Mouse (Mus musculus): Measurements from ENCODE around the gene Eif4g3. TPM values are rescaled to one million over a fixed set of nuclear protein-coding genes. Genes with fewer than 3 reads are reported as not detected.

Gene Eif4g3
- polyA plus RNA-seq, 1 experiment from 2014 or later: 17.2 TPM

- Histone ChIP-seq H3K9me3 (replicated peaks) (no peaks in the 10 kb centered on the region), H3K27ac (no peak overlapping the region), H3K4me1 (replicated peaks) (no peaks in the 10 kb centered on the region), H3K4me3 (no peak overlapping the region), H3K36me3 (peaks cover 19% of the 10 kb centered on the region; the same call in 1 of the 2 replicates), H3K9ac (no peak overlapping the region), H3K4me2 (no peak overlapping the region), H3K27me3 (no peaks in the 10 kb centered on the region)
- 89% methylated on average over 8 of the region's 8 CpGs for WGBS
- ATAC-seq (replicated peaks; ENCODE audit: insufficient number of reproducible peaks, insufficient read depth, low FRiP score, low read depth): no peak
Measured at GRCm38 (mm10) chr4:138082466-138082865, 89.6 kb downstream of the Eif4g3 start.

GRCm38 (mm10) chr4:138084103-138084502 lies 91.3 kb downstream of the Eif4g3 start:
- Histone ChIP-seq H3K27me3 (no peaks in the 10 kb centered on the region), H3K4me1 (replicated peaks) (no peaks in the 10 kb centered on the region), H3K9ac (no peak overlapping the region), H3K4me2 (no peak overlapping the region), H3K27ac (no peak overlapping the region), H3K4me3 (no peak overlapping the region), H3K9me3 (replicated peaks) (no peaks in the 10 kb centered on the region), H3K36me3 (peaks cover 23% of the 10 kb centered on the region)
- no peak for ATAC-seq (replicated peaks; ENCODE audit: insufficient number of reproducible peaks, insufficient read depth, low FRiP score, low read depth)
- 77% methylated on average over 8 of the region's 8 CpGs for WGBS

DNA sequence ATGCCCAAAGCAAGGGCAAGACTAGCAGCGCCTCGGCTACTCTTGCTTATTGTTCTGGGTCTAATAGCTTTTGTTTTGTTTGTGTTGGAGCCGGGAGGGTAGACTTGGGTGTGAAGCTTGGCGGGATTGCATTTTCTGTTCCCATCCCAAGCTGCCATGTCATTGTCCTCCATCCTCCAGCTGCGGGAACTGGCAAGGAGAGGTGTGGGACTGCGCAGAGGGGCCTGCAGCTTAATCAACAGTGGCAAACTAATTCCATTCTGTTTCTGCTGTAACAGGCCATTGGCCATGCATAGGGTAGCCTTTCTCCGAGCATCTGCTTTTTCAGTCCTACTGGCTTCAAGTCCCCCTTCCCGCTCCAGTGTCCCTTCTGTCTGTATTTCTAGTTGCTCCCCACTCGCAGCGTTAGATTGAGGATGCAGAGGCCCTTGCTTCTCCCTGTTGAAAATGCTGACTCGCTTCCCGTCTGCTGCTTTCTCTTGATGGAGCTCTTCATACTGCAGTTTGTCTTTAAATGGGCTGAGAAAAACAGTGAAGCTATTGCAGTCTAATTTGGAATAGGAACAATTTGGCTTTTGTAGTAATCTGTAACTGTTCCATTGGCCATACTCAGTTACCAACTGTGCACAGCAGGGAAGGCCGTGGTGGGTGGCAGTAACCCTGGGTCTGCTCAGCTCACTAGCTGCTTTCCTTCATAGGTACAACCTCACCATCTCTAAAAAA lies 92.2 kb downstream of the Eif4g3 start:
- no peak overlapping the region for H3K9ac ChIP-seq
- no peaks in the 10 kb centered on the region for H3K27me3 ChIP-seq
- H3K4me2 ChIP-seq: no peak overlapping the region
- H3K4me3 ChIP-seq: no peak overlapping the region
- WGBS: 87% methylated on average over 13 of the region's 13 CpGs
- no peak for ATAC-seq (replicated peaks; ENCODE audit: insufficient number of reproducible peaks, insufficient read depth, low FRiP score, low read depth)
- H3K36me3 ChIP-seq: peaks cover 23% of the 10 kb centered on the region
- H3K27ac ChIP-seq: no peak overlapping the region
- H3K4me1 ChIP-seq (replicated peaks): no peaks in the 10 kb centered on the region
- H3K9me3 ChIP-seq (replicated peaks): no peaks in the 10 kb centered on the region

GRCm38 (mm10) chr4:138086949-138087348 lies 94.1 kb downstream of the Eif4g3 start:
- 93% methylated on average over 5 of the region's 5 CpGs for WGBS
- no peak for ATAC-seq (replicated peaks; ENCODE audit: insufficient number of reproducible peaks, insufficient read depth, low FRiP score, low read depth)
- Histone ChIP-seq H3K9ac (no peak overlapping the region), H3K4me2 (no peak overlapping the region), H3K27me3 (no peaks in the 10 kb centered on the region), H3K9me3 (replicated peaks) (no peaks in the 10 kb centered on the region), H3K27ac (no peak overlapping the region), H3K36me3 (peaks cover 23% of the 10 kb centered on the region), H3K4me3 (no peak overlapping the region), H3K4me1 (replicated peaks) (no peaks in the 10 kb centered on the region)

GRCm38 (mm10) chr4:138089512-138089911 lies 96.7 kb downstream of the Eif4g3 start:
- ATAC-seq (replicated peaks; ENCODE audit: insufficient number of reproducible peaks, insufficient read depth, low FRiP score, low read depth): no peak
- Histone ChIP-seq H3K27ac (no peak overlapping the region), H3K4me3 (no peak overlapping the region), H3K9me3 (replicated peaks) (no peaks in the 10 kb centered on the region), H3K4me2 (no peak overlapping the region), H3K27me3 (no peaks in the 10 kb centered on the region), H3K9ac (no peak overlapping the region), H3K36me3 (peaks cover 18% of the 10 kb centered on the region), H3K4me1 (replicated peaks) (no peaks in the 10 kb centered on the region)
- 69% methylated on average over 2 of the region's 2 CpGs for WGBS

DNA sequence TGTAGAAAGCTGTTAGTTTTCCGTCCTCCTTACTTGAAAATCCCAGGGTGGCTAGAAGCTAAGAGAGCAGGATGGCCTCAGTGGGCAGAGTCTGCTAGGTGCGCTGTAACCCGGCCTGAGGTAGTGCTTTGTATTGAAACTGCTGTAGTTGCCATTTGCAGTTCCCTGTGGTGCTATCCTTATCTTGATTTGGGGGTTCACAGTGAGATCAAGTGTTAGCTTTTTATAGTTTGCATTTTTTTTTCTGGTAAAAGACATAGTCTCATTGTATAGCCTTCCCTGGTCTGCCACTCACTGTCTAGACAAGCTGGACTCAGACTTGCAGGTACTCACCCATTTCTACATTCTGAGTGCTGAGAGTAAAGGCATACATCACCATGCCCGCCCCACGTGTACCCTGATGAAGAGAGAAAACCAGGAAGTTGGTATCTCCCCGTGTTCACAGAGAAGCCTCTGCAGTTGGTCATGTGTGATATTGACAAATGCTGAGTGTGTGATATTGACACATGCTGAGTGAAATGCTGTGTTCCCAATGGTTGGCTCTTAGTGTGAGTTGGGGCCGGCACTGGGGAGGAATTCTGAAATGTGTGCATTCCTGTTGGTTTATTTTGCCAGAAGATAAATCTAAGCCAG lies 98.9 kb downstream of the Eif4g3 start:
- no peaks in the 10 kb centered on the region for H3K9me3 ChIP-seq (replicated peaks)
- no peak overlapping the region for H3K27ac ChIP-seq
- no peak for ATAC-seq (replicated peaks; ENCODE audit: insufficient number of reproducible peaks, insufficient read depth, low FRiP score, low read depth)
- no peaks in the 10 kb centered on the region for H3K27me3 ChIP-seq
- peaks cover 15% of the 10 kb centered on the region for H3K36me3 ChIP-seq
- no peak overlapping the region for H3K9ac ChIP-seq
- no peak overlapping the region for H3K4me3 ChIP-seq
- no peaks in the 10 kb centered on the region for H3K4me1 ChIP-seq (replicated peaks)
- 83% methylated on average over 7 of the region's 7 CpGs for WGBS
- H3K4me2 ChIP-seq: no peak overlapping the region

DNA sequence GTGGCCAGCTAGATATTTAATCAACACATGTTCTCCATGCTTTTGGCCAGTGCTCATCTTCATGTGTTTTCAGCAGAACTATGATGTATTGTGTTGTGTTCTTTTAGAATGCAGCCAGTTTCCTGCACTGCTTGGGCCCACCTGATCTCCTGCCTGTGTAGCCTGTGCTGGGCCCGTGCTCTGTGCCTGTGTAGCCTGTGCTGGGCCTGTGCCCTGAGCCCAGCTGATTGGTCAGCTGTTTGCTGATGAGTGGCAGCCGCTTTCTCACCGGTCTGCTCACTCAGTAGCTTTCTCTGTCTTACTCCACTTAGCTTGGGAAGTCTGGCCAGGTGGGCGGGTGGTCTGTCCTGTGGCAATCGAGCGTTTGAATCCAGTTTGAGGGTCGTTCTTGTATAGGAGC lies 107.6 kb downstream of the Eif4g3 start:
- Histone ChIP-seq H3K27me3 (no peaks in the 10 kb centered on the region), H3K4me3 (no peak overlapping the region), H3K4me2 (no peak overlapping the region), H3K9ac (no peak overlapping the region), H3K27ac (no peak overlapping the region), H3K36me3 (peaks cover 50% of the 10 kb centered on the region), H3K9me3 (replicated peaks) (no peaks in the 10 kb centered on the region), H3K4me1 (replicated peaks) (no peaks in the 10 kb centered on the region)
- no peak for ATAC-seq (replicated peaks; ENCODE audit: insufficient number of reproducible peaks, insufficient read depth, low FRiP score, low read depth)
- WGBS: 79% methylated on average over 7 of the region's 7 CpGs

DNA sequence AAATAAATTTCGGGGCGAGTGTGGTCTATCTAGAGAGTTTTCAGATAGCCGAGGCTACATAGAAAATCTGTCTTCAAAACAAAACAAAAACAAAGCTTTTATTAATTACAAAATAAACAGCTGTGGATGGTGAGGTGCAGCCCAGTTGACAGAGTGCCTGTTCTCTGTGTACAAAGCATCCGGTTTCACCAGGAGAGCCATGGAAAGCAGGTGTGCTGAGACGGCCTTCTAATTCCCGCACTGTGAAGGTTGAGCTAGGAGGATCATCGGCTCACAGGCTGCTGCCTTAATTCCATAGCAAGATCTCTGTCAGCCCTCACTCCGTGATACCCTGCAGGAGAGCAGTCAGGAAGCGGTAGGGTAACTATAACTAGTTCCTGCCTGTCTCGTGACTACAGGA lies 109.0 kb downstream of the Eif4g3 start:
- H3K27me3 ChIP-seq: no peaks in the 10 kb centered on the region
- H3K4me3 ChIP-seq: no peak overlapping the region
- H3K27ac ChIP-seq: no peak overlapping the region
- no peaks in the 10 kb centered on the region for H3K9me3 ChIP-seq (replicated peaks)
- peaks cover 59% of the 10 kb centered on the region for H3K36me3 ChIP-seq
- WGBS: 78% methylated on average over 10 of the region's 10 CpGs
- no peak for ATAC-seq (replicated peaks; ENCODE audit: insufficient number of reproducible peaks, insufficient read depth, low FRiP score, low read depth)
- no peak overlapping the region for H3K9ac ChIP-seq
- no peak overlapping the region for H3K4me2 ChIP-seq
- H3K4me1 ChIP-seq (replicated peaks): no peaks in the 10 kb centered on the region

DNA sequence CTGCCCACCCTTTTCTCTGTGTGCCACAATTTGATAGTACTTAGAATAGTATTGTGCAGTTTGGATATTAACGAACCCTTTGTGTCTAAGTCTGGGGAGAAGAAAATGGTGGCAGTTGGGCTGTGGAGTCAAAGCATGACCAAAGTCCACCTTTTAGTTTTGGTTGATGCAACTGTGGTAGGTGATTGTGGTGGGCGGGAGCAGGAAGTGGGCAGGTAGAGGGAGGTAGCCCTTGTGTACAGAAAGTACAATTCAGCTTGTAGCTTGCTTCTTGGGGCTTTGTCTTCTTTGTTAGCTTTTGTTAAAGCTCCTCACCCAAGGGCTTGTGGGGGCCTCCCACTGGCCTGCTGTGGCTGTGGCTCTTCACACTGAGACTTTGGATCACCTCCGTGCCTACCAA lies 109.6 kb downstream of the Eif4g3 start:
- H3K36me3 ChIP-seq: peaks cover 58% of the 10 kb centered on the region
- no peak overlapping the region for H3K9ac ChIP-seq
- H3K4me2 ChIP-seq: no peak overlapping the region
- 84% methylated on average over 3 of the region's 3 CpGs for WGBS
- H3K27ac ChIP-seq: no peak overlapping the region
- H3K4me3 ChIP-seq: no peak overlapping the region
- no peaks in the 10 kb centered on the region for H3K9me3 ChIP-seq (replicated peaks)
- H3K27me3 ChIP-seq: no peaks in the 10 kb centered on the region
- no peak for ATAC-seq (replicated peaks; ENCODE audit: insufficient number of reproducible peaks, insufficient read depth, low FRiP score, low read depth)
- H3K4me1 ChIP-seq (replicated peaks): no peaks in the 10 kb centered on the region

- ATAC-seq (replicated peaks; ENCODE audit: insufficient number of reproducible peaks, insufficient read depth, low FRiP score, low read depth): no peak
- H3K4me3 ChIP-seq: no peak overlapping the region
- no peaks in the 10 kb centered on the region for H3K9me3 ChIP-seq (replicated peaks)
- 91% methylated on average over 3 of the region's 3 CpGs for WGBS
- H3K36me3 ChIP-seq: peaks cover 62% of the 10 kb centered on the region
- H3K27me3 ChIP-seq: no peaks in the 10 kb centered on the region
- no peak overlapping the region for H3K4me2 ChIP-seq
- no peaks in the 10 kb centered on the region for H3K4me1 ChIP-seq (replicated peaks)
- H3K9ac ChIP-seq: no peak overlapping the region
- no peak overlapping the region for H3K27ac ChIP-seq
Measured at GRCm38 (mm10) chr4:138104967-138105366, 112.1 kb downstream of the Eif4g3 start.

DNA sequence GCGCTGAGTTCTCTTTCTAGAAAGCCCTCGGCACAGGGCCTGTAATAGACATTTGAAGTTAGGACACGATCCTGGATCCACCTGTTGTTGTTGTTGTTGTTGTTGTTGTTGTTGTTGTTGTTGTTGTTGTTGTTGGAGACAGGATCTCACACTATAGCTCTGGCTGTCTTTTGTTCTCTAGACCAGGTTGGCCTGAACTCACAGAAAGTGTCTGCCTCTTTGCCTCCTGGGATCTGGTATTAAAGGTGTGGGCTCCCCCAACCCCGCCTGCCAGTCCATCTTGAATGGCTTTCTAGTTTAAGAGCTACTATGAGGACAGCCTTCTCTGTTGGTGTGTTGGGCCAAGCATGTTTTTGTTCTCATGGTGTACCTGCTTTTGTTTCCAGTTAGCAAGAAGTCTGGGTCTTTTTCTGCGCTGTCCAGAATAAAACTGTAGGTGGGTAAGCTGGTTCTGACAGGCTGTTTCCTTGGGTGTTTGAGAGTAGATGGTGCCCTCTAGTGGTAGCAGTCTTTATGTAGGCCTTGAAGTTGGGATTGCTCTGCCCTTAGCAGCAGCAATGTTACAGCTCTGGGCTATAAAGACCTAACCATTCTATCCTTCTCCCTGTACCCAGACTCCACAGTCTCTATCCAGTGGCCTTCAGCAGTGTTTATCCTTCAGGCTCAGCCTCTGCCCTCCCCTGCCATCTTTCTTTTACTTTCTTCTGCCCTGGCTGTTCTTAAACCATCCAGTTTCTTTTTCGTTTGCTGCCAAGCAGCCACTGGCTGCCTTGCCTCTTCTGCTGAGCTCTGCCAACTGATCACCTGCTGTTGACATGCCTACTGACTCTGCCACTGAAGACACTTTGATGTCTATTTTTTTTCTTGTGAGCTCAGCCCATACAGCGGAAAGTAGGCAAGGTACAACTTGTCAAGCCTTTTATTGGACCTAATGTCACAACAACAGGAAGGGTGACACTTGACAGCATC lies 114.9 kb downstream of the Eif4g3 start:
- ATAC-seq (replicated peaks; ENCODE audit: insufficient number of reproducible peaks, insufficient read depth, low FRiP score, low read depth): no peak

More for the DNA sequence above, 114.9 kb downstream of the Eif4g3 start:
- Histone ChIP-seq H3K4me1 (replicated peaks) (no peaks in the 10 kb centered on the region), H3K9ac (no peak overlapping the region), H3K4me3 (no peak overlapping the region), H3K36me3 (peaks cover 58% of the 10 kb centered on the region), H3K27me3 (no peaks in the 10 kb centered on the region), H3K27ac (no peak overlapping the region), H3K4me2 (no peak overlapping the region), H3K9me3 (replicated peaks) (no peaks in the 10 kb centered on the region)
- WGBS: 85% methylated on average over 7 of the region's 7 CpGs
